Mouse (Mus musculus): ENCODE data around the gene Scn3a. TPM values are rescaled to one million over a fixed set of nuclear protein-coding genes. Genes with fewer than 3 reads are reported as not detected.
A peak's percentile ranks its signal among the peaks of the same experiment; 100 is the strongest.

The Scn3a gene
- polyA plus RNA-seq (2014; fragmentation: Nextera tagmentation; extraction: Ambion mirVana): 70.3 and 74.0 TPM in 2 replicates

- Histone ChIP-seq H3K27me3 (ENCODE audit: control insufficient read depth, insufficient read depth, low read length) (no peaks in the 10 kb centered on the region), H3K36me3 (ENCODE audit: control insufficient read depth, insufficient read depth, low read length) (no peaks in the 10 kb centered on the region), H3K27ac (ENCODE audit: low read depth, low read length) (peak within 1 kb of the TSS; percentile 89), H3K9ac (replicated peaks; ENCODE audit: low read depth, low read length) (peak within 1 kb of the TSS; percentile 78), H3K4me1 (ENCODE audit: control insufficient read depth, insufficient read depth, low read length) (peaks cover 13% of the 10 kb centered on the region), H3K9me3 (ENCODE audit: control insufficient read depth, low read length) (no peaks in the 10 kb centered on the region), H3K4me2 (ENCODE audit: low read depth, low read length) (peak within 1 kb of the TSS; percentile 56), H3K4me3 (ENCODE audit: low read depth, low read length) (peak within 1 kb of the TSS; percentile 54)
- WGBS: 10% methylated on average over 16 of the region's 16 CpGs
- peak; percentile 78 for ATAC-seq (ENCODE audit: low read depth)
Measured at GRCm38 (mm10) chr2:65566793-65567787, at the start of gene Scn3a. Gene Scn3a (minus strand): TSS chr2:65567627.

GRCm38 (mm10) chr2:65611887-65612286 is 44.5 kb upstream of the Scn3a start:
- Histone ChIP-seq H3K27me3 (ENCODE audit: control insufficient read depth, insufficient read depth, low read length) (no peaks in the 10 kb centered on the region), H3K36me3 (ENCODE audit: control insufficient read depth, insufficient read depth, low read length) (no peaks in the 10 kb centered on the region), H3K4me2 (ENCODE audit: low read depth, low read length) (no peak overlapping the region), H3K4me1 (ENCODE audit: control insufficient read depth, insufficient read depth, low read length) (no peaks in the 10 kb centered on the region), H3K27ac (ENCODE audit: low read depth, low read length) (no peak overlapping the region), H3K4me3 (ENCODE audit: low read depth, low read length) (no peak overlapping the region), H3K9ac (replicated peaks; ENCODE audit: low read depth, low read length) (no peak overlapping the region), H3K9me3 (ENCODE audit: control insufficient read depth, low read length) (no peaks in the 10 kb centered on the region)
- ATAC-seq (ENCODE audit: low read depth): no peak
- 83% methylated on average over 4 of the region's 4 CpGs for WGBS

GRCm38 (mm10) chr2:65607813-65608212 is 40.4 kb upstream of the Scn3a start:
- no peak overlapping the region for H3K9ac ChIP-seq (replicated peaks; ENCODE audit: low read depth, low read length)
- H3K9me3 ChIP-seq (ENCODE audit: control insufficient read depth, low read length): no peaks in the 10 kb centered on the region
- ATAC-seq (ENCODE audit: low read depth): no peak
- H3K4me1 ChIP-seq (ENCODE audit: control insufficient read depth, insufficient read depth, low read length): no peaks in the 10 kb centered on the region
- H3K4me3 ChIP-seq (ENCODE audit: low read depth, low read length): no peak overlapping the region
- no peaks in the 10 kb centered on the region for H3K27me3 ChIP-seq (ENCODE audit: control insufficient read depth, insufficient read depth, low read length)
- no peaks in the 10 kb centered on the region for H3K36me3 ChIP-seq (ENCODE audit: control insufficient read depth, insufficient read depth, low read length)
- no peak overlapping the region for H3K27ac ChIP-seq (ENCODE audit: low read depth, low read length)
- no peak overlapping the region for H3K4me2 ChIP-seq (ENCODE audit: low read depth, low read length)

DNA sequence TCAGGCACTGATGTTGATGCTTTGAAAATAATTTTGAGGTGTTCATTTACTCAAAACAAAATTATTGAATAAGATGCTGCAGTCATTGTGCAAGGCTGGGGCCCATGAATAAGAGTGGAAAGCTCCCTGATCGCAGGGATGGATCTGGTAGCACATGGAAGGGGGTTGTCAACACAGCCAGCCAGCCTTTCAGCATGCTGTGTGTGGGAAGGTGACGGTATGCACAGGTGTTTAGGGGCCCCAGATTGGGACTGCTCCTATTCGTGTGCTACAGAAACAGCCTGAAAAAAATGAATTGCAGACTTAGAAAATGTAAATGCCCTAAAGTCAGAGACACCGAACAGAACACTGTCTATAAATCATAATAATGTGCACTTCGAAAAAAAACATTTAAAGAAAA is 20.3 kb upstream of the Scn3a start:
- no peaks in the 10 kb centered on the region for H3K36me3 ChIP-seq (ENCODE audit: control insufficient read depth, insufficient read depth, low read length)
- H3K9ac ChIP-seq (replicated peaks; ENCODE audit: low read depth, low read length): no peak overlapping the region
- 82% methylated on average over 5 of the region's 5 CpGs for WGBS
- ATAC-seq (ENCODE audit: low read depth): no peak
- H3K27me3 ChIP-seq (ENCODE audit: control insufficient read depth, insufficient read depth, low read length): no peaks in the 10 kb centered on the region
- H3K9me3 ChIP-seq (ENCODE audit: control insufficient read depth, low read length): no peaks in the 10 kb centered on the region
- no peak overlapping the region for H3K4me2 ChIP-seq (ENCODE audit: low read depth, low read length)
- no peak overlapping the region for H3K4me3 ChIP-seq (ENCODE audit: low read depth, low read length)
- H3K4me1 ChIP-seq (ENCODE audit: control insufficient read depth, insufficient read depth, low read length): no peaks in the 10 kb centered on the region
- H3K27ac ChIP-seq (ENCODE audit: low read depth, low read length): no peak overlapping the region

- H3K27ac ChIP-seq (ENCODE audit: low read depth, low read length): no peak overlapping the region
- WGBS: 85% methylated on average over 4 of the region's 4 CpGs
- no peaks in the 10 kb centered on the region for H3K36me3 ChIP-seq (ENCODE audit: control insufficient read depth, insufficient read depth, low read length)
- H3K4me1 ChIP-seq (ENCODE audit: control insufficient read depth, insufficient read depth, low read length): peaks cover 13% of the 10 kb centered on the region
- H3K9ac ChIP-seq (replicated peaks; ENCODE audit: low read depth, low read length): no peak overlapping the region
- no peak overlapping the region for H3K4me3 ChIP-seq (ENCODE audit: low read depth, low read length)
- peak; percentile 23; the same call in 1 of the 2 replicates for ATAC-seq (ENCODE audit: low read depth)
- no peaks in the 10 kb centered on the region for H3K27me3 ChIP-seq (ENCODE audit: control insufficient read depth, insufficient read depth, low read length)
- H3K9me3 ChIP-seq (ENCODE audit: control insufficient read depth, low read length): no peaks in the 10 kb centered on the region
- no peak overlapping the region for H3K4me2 ChIP-seq (ENCODE audit: low read depth, low read length)
Measured at GRCm38 (mm10) chr2:65567925-65568324, 498 bp upstream of the Scn3a start.

DNA sequence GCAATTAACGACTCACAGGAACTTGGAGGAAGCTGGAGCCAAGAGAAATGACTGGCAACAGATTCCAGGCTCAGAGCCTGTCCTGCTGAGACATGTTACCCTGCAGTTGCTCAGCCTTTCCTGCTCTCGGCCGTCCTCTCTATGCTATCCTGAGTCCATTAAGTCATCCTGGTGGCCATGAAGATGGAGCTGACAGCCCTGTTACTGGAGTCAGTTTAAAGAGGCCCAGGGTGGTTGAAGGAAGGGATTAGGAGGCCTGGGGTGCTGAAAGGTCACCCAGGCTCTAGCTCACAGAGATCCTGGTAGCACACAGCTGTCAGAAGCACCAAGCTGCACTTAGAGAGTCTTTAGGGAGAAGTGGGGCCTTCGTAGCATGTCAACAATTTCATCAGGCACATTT is 3.5 kb downstream of the Scn3a start:
- Histone ChIP-seq H3K9me3 (ENCODE audit: control insufficient read depth, low read length) (no peaks in the 10 kb centered on the region), H3K27me3 (ENCODE audit: control insufficient read depth, insufficient read depth, low read length) (no peaks in the 10 kb centered on the region), H3K4me1 (ENCODE audit: control insufficient read depth, insufficient read depth, low read length) (peaks cover 13% of the 10 kb centered on the region), H3K9ac (replicated peaks; ENCODE audit: low read depth, low read length) (no peak overlapping the region), H3K4me2 (ENCODE audit: low read depth, low read length) (peak overlapping the region; percentile 56), H3K27ac (ENCODE audit: low read depth, low read length) (no peak overlapping the region), H3K4me3 (ENCODE audit: low read depth, low read length) (no peak overlapping the region), H3K36me3 (ENCODE audit: control insufficient read depth, insufficient read depth, low read length) (no peaks in the 10 kb centered on the region)
- ATAC-seq (ENCODE audit: low read depth): no peak
- WGBS: 56% methylated on average over 4 of the region's 4 CpGs

DNA sequence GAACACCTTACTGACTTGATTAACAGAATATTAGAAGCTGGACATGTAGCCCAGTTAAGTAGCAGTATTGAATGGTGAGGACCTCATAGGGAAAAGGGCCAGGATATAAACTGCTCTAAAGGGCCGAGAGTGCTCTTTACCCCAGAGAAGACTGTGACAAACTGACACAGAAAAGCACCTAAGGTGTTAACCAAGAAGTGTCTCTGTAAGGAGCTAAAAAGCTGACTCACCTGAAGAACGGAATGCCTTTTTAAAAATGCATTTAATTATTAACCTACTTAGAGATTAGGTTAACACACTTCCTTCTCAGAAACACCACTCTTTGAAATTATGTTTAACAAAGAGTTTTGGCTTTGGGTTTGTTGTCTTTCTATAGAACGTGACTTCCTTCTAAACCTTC is 9.7 kb downstream of the Scn3a start:
- ATAC-seq (ENCODE audit: low read depth): no peak
- Histone ChIP-seq H3K4me3 (ENCODE audit: low read depth, low read length) (no peak overlapping the region), H3K4me2 (ENCODE audit: low read depth, low read length) (no peak overlapping the region), H3K4me1 (ENCODE audit: control insufficient read depth, insufficient read depth, low read length) (peaks cover 3% of the 10 kb centered on the region; the same call in 1 of the 2 replicates), H3K9me3 (ENCODE audit: control insufficient read depth, low read length) (no peaks in the 10 kb centered on the region), H3K36me3 (ENCODE audit: control insufficient read depth, insufficient read depth, low read length) (no peaks in the 10 kb centered on the region), H3K27me3 (ENCODE audit: control insufficient read depth, insufficient read depth, low read length) (no peaks in the 10 kb centered on the region), H3K9ac (replicated peaks; ENCODE audit: low read depth, low read length) (no peak overlapping the region), H3K27ac (ENCODE audit: low read depth, low read length) (no peak overlapping the region)
- 80% methylated on average over 3 of the region's 3 CpGs for WGBS

GRCm38 (mm10) chr2:65554662-65555061 is 12.8 kb downstream of the Scn3a start:
- no peak overlapping the region for H3K9ac ChIP-seq (replicated peaks; ENCODE audit: low read depth, low read length)

DNA sequence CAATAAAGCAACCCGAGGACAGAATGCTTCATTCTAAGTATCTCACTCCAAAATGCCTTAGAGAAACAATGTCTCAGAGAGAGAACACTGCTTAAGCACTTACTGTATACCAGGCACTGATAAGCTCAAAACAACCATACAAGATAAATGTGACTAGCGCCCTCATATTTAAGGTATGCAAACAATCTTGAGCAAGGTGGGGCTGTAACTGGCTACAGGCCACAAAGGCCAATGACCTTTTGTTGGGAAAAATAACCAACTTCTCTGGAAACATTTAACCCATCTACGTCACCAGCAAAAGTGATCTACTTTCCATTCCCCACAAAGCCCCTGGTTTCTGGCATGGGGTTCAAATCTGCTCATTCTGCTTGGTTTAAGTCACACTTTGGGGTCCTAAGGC is 14.0 kb downstream of the Scn3a start:
- 84% methylated on average over 3 of the region's 3 CpGs for WGBS
- Histone ChIP-seq H3K4me1 (ENCODE audit: control insufficient read depth, insufficient read depth, low read length) (peaks cover 9% of the 10 kb centered on the region; the same call in 1 of the 2 replicates), H3K27ac (ENCODE audit: low read depth, low read length) (no peak overlapping the region; the same call in 1 of the 2 replicates), H3K36me3 (ENCODE audit: control insufficient read depth, insufficient read depth, low read length) (no peaks in the 10 kb centered on the region), H3K9me3 (ENCODE audit: control insufficient read depth, low read length) (no peaks in the 10 kb centered on the region), H3K9ac (replicated peaks; ENCODE audit: low read depth, low read length) (no peak overlapping the region), H3K4me2 (ENCODE audit: low read depth, low read length) (no peak overlapping the region), H3K27me3 (ENCODE audit: control insufficient read depth, insufficient read depth, low read length) (no peaks in the 10 kb centered on the region), H3K4me3 (ENCODE audit: low read depth, low read length) (no peak overlapping the region)
- ATAC-seq (ENCODE audit: low read depth): no peak

More at GRCm38 (mm10) chr2:65554662-65555061, 12.8 kb downstream of the Scn3a start:
- H3K4me1 ChIP-seq (ENCODE audit: control insufficient read depth, insufficient read depth, low read length): peaks cover 9% of the 10 kb centered on the region; the same call in 1 of the 2 replicates
- H3K27me3 ChIP-seq (ENCODE audit: control insufficient read depth, insufficient read depth, low read length): no peaks in the 10 kb centered on the region
- no peaks in the 10 kb centered on the region for H3K36me3 ChIP-seq (ENCODE audit: control insufficient read depth, insufficient read depth, low read length)
- ATAC-seq (ENCODE audit: low read depth): no peak
- no peak overlapping the region for H3K27ac ChIP-seq (ENCODE audit: low read depth, low read length)
- WGBS: 86% methylated on average over 7 of the region's 7 CpGs
- H3K4me3 ChIP-seq (ENCODE audit: low read depth, low read length): no peak overlapping the region
- no peaks in the 10 kb centered on the region for H3K9me3 ChIP-seq (ENCODE audit: control insufficient read depth, low read length)
- no peak overlapping the region for H3K4me2 ChIP-seq (ENCODE audit: low read depth, low read length)
